Mouse (Mus musculus): ENCODE results near the gene Elovl5. TPM values are rescaled to one million over a fixed set of nuclear protein-coding genes. Genes with fewer than 3 reads are reported as not detected.
A peak's percentile ranks its signal among the peaks of the same experiment; 100 is the strongest.

The Elovl5 gene
- polyA plus RNA-seq, 3 experiments from 2014 or later: 97.0 to 142 (median 135) TPM

GRCm38 (mm10) chr9:77995235-77995634 lies 78.1 kb downstream of the Elovl5 start:
- no peak for ATAC-seq

- no peak for ATAC-seq
Observed at GRCm38 (mm10) chr9:78000586-78001500, 83.7 kb downstream of the Elovl5 start.

GRCm38 (mm10) chr9:78003278-78003677 lies 86.1 kb downstream of the Elovl5 start:
- no peak for ATAC-seq

GRCm38 (mm10) chr9:78005481-78005880 lies 88.3 kb downstream of the Elovl5 start:
- no peak for ATAC-seq

- peak; percentile 62 for ATAC-seq
Observed at GRCm38 (mm10) chr9:78006209-78007001, 89.2 kb downstream of the Elovl5 start.

- no peak for ATAC-seq
Observed at GRCm38 (mm10) chr9:78009382-78009781, 92.2 kb downstream of the Elovl5 start.

- ATAC-seq: peak; percentile 44
Observed at GRCm38 (mm10) chr9:78010187-78010586, 93.0 kb downstream of the Elovl5 start.

- peak; percentile 67 for ATAC-seq
Observed at GRCm38 (mm10) chr9:78010707-78011106, 93.5 kb downstream of the Elovl5 start.

- no peak for ATAC-seq
Observed at GRCm38 (mm10) chr9:78012066-78012465, 94.9 kb downstream of the Elovl5 start.

- no peak for ATAC-seq
Observed at GRCm38 (mm10) chr9:78012681-78013080, 95.5 kb downstream of the Elovl5 start.

GRCm38 (mm10) chr9:78013813-78014212 lies 96.6 kb downstream of the Elovl5 start:
- no peak for ATAC-seq

GRCm38 (mm10) chr9:78015816-78016215 lies 98.7 kb downstream of the Elovl5 start:
- no peak for ATAC-seq

GRCm38 (mm10) chr9:78016288-78016687 lies 99.1 kb downstream of the Elovl5 start:
- ATAC-seq: no peak

- ATAC-seq: no peak
Observed at GRCm38 (mm10) chr9:78021256-78021655, 104.1 kb downstream of the Elovl5 start.

- ATAC-seq: peak; percentile 32
Observed at GRCm38 (mm10) chr9:78022187-78022945, 105.2 kb downstream of the Elovl5 start.

GRCm38 (mm10) chr9:78024823-78025222 lies 107.7 kb downstream of the Elovl5 start:
- ATAC-seq: peak; percentile 72

- no peak for ATAC-seq
Observed at GRCm38 (mm10) chr9:78027099-78027498, 109.9 kb downstream of the Elovl5 start.

- no peak for ATAC-seq
Observed at GRCm38 (mm10) chr9:78030835-78031456, 113.8 kb downstream of the Elovl5 start.

GRCm38 (mm10) chr9:78032930-78033329 lies 115.8 kb downstream of the Elovl5 start:
- no peak for ATAC-seq
